ENCODE assay signal across 10 mouse cellular contexts in the genomic region with DNA sequence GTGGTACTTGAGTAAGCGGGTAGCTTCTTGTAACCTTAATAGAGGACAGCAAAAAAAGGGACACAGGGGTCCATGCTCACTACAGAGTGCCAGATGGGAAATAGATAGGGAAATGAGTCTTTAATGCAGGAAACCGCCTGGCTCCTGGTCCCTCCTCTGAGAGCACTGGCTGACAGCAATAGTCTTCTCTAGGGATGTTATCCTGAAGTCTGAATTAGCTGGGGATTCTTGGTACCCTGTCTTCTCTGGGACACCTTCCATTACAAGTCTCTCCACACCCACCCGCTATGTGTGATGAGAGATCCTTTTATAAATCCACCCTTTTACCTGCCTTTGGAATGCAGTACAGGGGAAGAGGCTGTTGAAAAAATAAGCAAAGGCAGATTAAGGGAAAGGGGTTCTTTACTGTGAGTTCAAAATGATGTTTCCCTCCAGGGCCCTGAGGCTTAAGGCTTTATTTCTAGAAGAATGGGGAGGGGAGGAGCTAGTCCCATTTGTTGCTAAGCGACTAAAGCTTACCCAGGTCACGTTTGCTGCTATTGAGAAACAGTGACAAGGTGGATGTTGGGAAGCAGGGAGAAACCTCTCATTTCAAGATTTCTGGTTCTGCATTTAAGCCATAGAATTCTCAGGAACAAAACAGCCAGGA. TPM values are rescaled to one million over a fixed set of nuclear protein-coding genes. Genes with fewer than 3 reads are reported as not detected.
A peak's percentile ranks its signal among the peaks of the same experiment; 100 is the strongest.
DNase-seq lines count a peak whose midpoint lies in the region; ATAC-seq and TF ChIP-seq lines count a peak whose summit lies in the region.
"Had no signal": no experiment of that assay in that cellular context is flagged by ENCODE, and none has a peak within 500 bp of the region (broad histone marks: within the 10 kb centered on the region; RNA-seq: fewer than 3 reads in every experiment).

No protein-coding gene starts in this region.

- no peaks in the 10 kb centered on the region for H3K36me3 ChIP-seq in embryonic facial prominence, embryonic 12.5 days
- H3K36me3 ChIP-seq in hindbrain, embryonic 12.5 days = no peaks in the 10 kb centered on the region
- H3K36me3 ChIP-seq in midbrain, postnatal 0 days (ENCODE audit: insufficient read depth, low read length) = no peaks in the 10 kb centered on the region

- H3K27ac ChIP-seq in embryonic facial prominence, embryonic 12.5 days = 0 out of 2 replicates have a peak overlapping the region, but pooled peaks have one; percentile 41
- 0 out of 2 replicates have a peak overlapping the region, but pooled peaks have one; percentile 32 for H3K27ac ChIP-seq in hindbrain, embryonic 12.5 days
- H3K27ac ChIP-seq in midbrain, postnatal 0 days (ENCODE audit: low read depth, low read length) = peak overlapping the region; percentile 60

- peak; percentile 74; the same call in 1 of the 2 replicates for ATAC-seq in embryonic facial prominence, embryonic 12.5 days (ENCODE audit: insufficient number of reproducible peaks, insufficient read depth, low FRiP score, low TSS enrichment)
- peak; percentile 79 for ATAC-seq in hindbrain, embryonic 12.5 days (ENCODE audit: low FRiP score)
- peak; percentile 73 for ATAC-seq in midbrain, postnatal 0 days (ENCODE audit: low FRiP score)
- no peak for ATAC-seq in cerebellum, adult (ENCODE audit: insufficient number of reproducible peaks, low FRiP score, low TSS enrichment)
- ATAC-seq: liver, postnatal 0 days had no signal

- no peaks in the 10 kb centered on the region for H3K27me3 ChIP-seq in embryonic facial prominence, embryonic 12.5 days
- H3K27me3 ChIP-seq in hindbrain, embryonic 12.5 days = no peaks in the 10 kb centered on the region
- no peaks in the 10 kb centered on the region for H3K27me3 ChIP-seq in midbrain, postnatal 0 days (ENCODE audit: insufficient read depth, low read length)

- no peak overlapping the region for H3K4me2 ChIP-seq in embryonic facial prominence, embryonic 12.5 days (replicated peaks)
- H3K4me2 ChIP-seq in hindbrain, embryonic 12.5 days (replicated peaks) = no peak overlapping the region
- H3K4me2 ChIP-seq in midbrain, postnatal 0 days (ENCODE audit: low read depth, low read length, poor library complexity, severe bottlenecking) = no peak overlapping the region

- no peak overlapping the region for H3K9ac ChIP-seq in embryonic facial prominence, embryonic 12.5 days
- H3K9ac ChIP-seq in hindbrain, embryonic 12.5 days = no peak overlapping the region
- H3K9ac ChIP-seq in midbrain, postnatal 0 days (replicated peaks; ENCODE audit: low read length, poor library complexity, severe bottlenecking) = no peak overlapping the region
- H3K9ac ChIP-seq: liver, postnatal 0 days had no signal

- DNase-seq in brain, embryonic 14.5 days (ENCODE audit: low read depth) = peak; percentile 85
- peak; percentile 54 for DNase-seq in midbrain, postnatal 0 days (ENCODE audit: low spot score)
- DNase-seq in T-cell, adult 2 months (ENCODE audit: low spot score) = no peak
- DNase-seq in Muller cell, postnatal 12 days (ENCODE audit: inconsistent ontology term) = no peak
- DNase-seq: kidney, postnatal 10 days; liver, postnatal 0 days; right cerebral cortex, postnatal 25 days had no signal

- H3K9me3 ChIP-seq in embryonic facial prominence, embryonic 12.5 days = no peaks in the 10 kb centered on the region
- no peaks in the 10 kb centered on the region for H3K9me3 ChIP-seq in hindbrain, embryonic 12.5 days (replicated peaks)
- no peaks in the 10 kb centered on the region for H3K9me3 ChIP-seq in midbrain, postnatal 0 days (ENCODE audit: low read length)

- H3K4me3 ChIP-seq in embryonic facial prominence, embryonic 12.5 days = no peak overlapping the region
- no peak overlapping the region for H3K4me3 ChIP-seq in hindbrain, embryonic 12.5 days
- no peak overlapping the region for H3K4me3 ChIP-seq in midbrain, postnatal 0 days (ENCODE audit: low read depth, low read length)

- no peak for TF ChIP-seq POLR2A in brain, embryonic 14.5 days (IDR thresholded peaks at IDR 0.05; ENCODE audit: borderline replicate concordance, extremely low read depth, insufficient read depth, insufficient read length, poor library complexity, severe bottlenecking)

- H3K4me1 ChIP-seq in embryonic facial prominence, embryonic 12.5 days = peaks cover 7% of the 10 kb centered on the region; the same call in 1 of the 2 replicates
- H3K4me1 ChIP-seq in hindbrain, embryonic 12.5 days = peaks cover 12% of the 10 kb centered on the region
- peaks cover 4% of the 10 kb centered on the region; the same call in 1 of the 2 replicates for H3K4me1 ChIP-seq in midbrain, postnatal 0 days (ENCODE audit: insufficient read depth, low read length)

- TF ChIP-seq CTCF in brain, embryonic 14.5 days (IDR thresholded peaks at IDR 0.05; ENCODE audit: borderline replicate concordance, extremely low read depth, insufficient read depth, insufficient read length) = no peak
- TF ChIP-seq CTCF in midbrain, postnatal 0 days (IDR thresholded peaks at IDR 0.05) = no peak

- 25% methylated on average over 5 of the region's 5 CpGs for WGBS in embryonic facial prominence, embryonic 12.5 days
- 28% methylated on average over 5 of the region's 5 CpGs for WGBS in hindbrain, embryonic 12.5 days
- 17% methylated on average over 5 of the region's 5 CpGs for WGBS in midbrain, postnatal 0 days

RNA-seq across cellular contexts. Expression of a gene that starts 42.1 kb away (rescaled TPM):
- 2.3 and 3.3 TPM in 2 replicates for polyA plus RNA-seq in brain, embryonic 14.5 days (2012; rRNA removed)
- polyA plus RNA-seq in embryonic facial prominence, embryonic 12.5 days (2016; fragmentation: Nextera tagmentation; extraction: Ambion mirVana) = 7.4 and 8.5 TPM in 2 replicates
- polyA plus RNA-seq in hindbrain, embryonic 12.5 days (2016; fragmentation: Nextera tagmentation; extraction: Ambion mirVana) = 4.0 and 6.2 TPM in 2 replicates
- 5.0 and 6.0 TPM in 2 replicates for total RNA-seq in midbrain, postnatal 0 days (2014; rRNA removed)
- 1.2 and 1.3 TPM in 2 replicates for polyA plus RNA-seq in midbrain, postnatal 0 days (2015; fragmentation: Nextera tagmentation; extraction: Ambion mirVana)

Comparison
In these comparisons a context has a peak if more than half of its experiments do, and no peak if none do; other contexts are left out.
1. DNase-seq: peak in brain, embryonic 14.5 days (single experiment) and midbrain, postnatal 0 days (single experiment); none in T-cell, adult 2 months (single experiment) and Muller cell, postnatal 12 days (single experiment).
2. Peak in every context shown above with its lines, with median percentiles within 50 percentile points of each other: H3K27ac ChIP-seq.